ENCODE assay signal across 29 mouse cellular contexts in genomic region chr3:101401501-101401900, GRCm38 (mm10). TPM values are rescaled to one million over a fixed set of nuclear protein-coding genes. Genes with fewer than 3 reads are reported as not detected.
DNase-seq lines count a peak whose midpoint lies in the region; ATAC-seq lines count a peak whose summit lies in the region.
"Had no signal": no experiment of that assay in that cellular context is flagged by ENCODE, and none has a peak within 500 bp of the region (broad histone marks: within the 10 kb centered on the region; RNA-seq: fewer than 3 reads in every experiment).

No protein-coding gene starts in this region.

- no peaks in the 10 kb centered on the region for H3K9me3 ChIP-seq in heart, embryonic 10.5 days
- no peaks in the 10 kb centered on the region for H3K9me3 ChIP-seq in limb, embryonic 10.5 days (replicated peaks)
- H3K9me3 ChIP-seq in limb, embryonic 13.5 days: no peaks in the 10 kb centered on the region
- H3K9me3 ChIP-seq in forebrain, embryonic 10.5 days: no peaks in the 10 kb centered on the region
- H3K9me3 ChIP-seq: G1E; heart, embryonic 12.5 days; heart, embryonic 15.5 days had no signal

- no peak for DNase-seq in heart, embryonic 10.5 days (ENCODE audit: low spot score)
- no peak for DNase-seq in heart, postnatal 4 days
- DNase-seq in kidney, postnatal 14 days: peak; percentile 59
- no peak for DNase-seq in kidney, adult 18-20 months
- no peak for DNase-seq in limb, embryonic 10.5 days (ENCODE audit: low spot score)
- DNase-seq in forebrain, embryonic 10.5 days (ENCODE audit: extremely low spot score, low spot score): no peak
- no peak for DNase-seq in layer of hippocampus, adult 9-11 months
- DNase-seq: adrenal gland, adult 8-10 months; B cell, adult 2 months; cerebellum, adult 11 months; cerebellum, adult 8-10 months; cerebellum, postnatal 10 days; cerebellum, postnatal 36 days; forebrain, postnatal 0 days; gastrocnemius, adult 2 months; gastrocnemius, postnatal 14 days; heart, adult 11 months; heart, postnatal 10 days; heart, postnatal 36 days had no signal

- no peak overlapping the region for H3K4me3 ChIP-seq in heart, embryonic 10.5 days
- 0 out of 2 replicates have a peak overlapping the region, but pooled peaks have one; percentile 13 for H3K4me3 ChIP-seq in limb, embryonic 10.5 days
- H3K4me3 ChIP-seq in limb, embryonic 13.5 days: no peak overlapping the region
- H3K4me3 ChIP-seq in forebrain, embryonic 10.5 days: no peak overlapping the region
- H3K4me3 ChIP-seq: gastrocnemius, adult 2 months; heart, embryonic 12.5 days; heart, embryonic 15.5 days had no signal

- H3K27me3 ChIP-seq in heart, embryonic 10.5 days (ENCODE audit: insufficient read depth, poor library complexity, severe bottlenecking): no peaks in the 10 kb centered on the region
- H3K27me3 ChIP-seq in limb, embryonic 10.5 days (ENCODE audit: low read depth, poor library complexity, severe bottlenecking): no peaks in the 10 kb centered on the region
- H3K27me3 ChIP-seq in limb, embryonic 13.5 days: no peaks in the 10 kb centered on the region
- H3K27me3 ChIP-seq in forebrain, embryonic 10.5 days (ENCODE audit: poor library complexity, severe bottlenecking): no peaks in the 10 kb centered on the region
- H3K27me3 ChIP-seq: CH12.LX; heart, embryonic 12.5 days; heart, embryonic 15.5 days; Patski had no signal

- no peak for ATAC-seq in limb, embryonic 13.5 days (ENCODE audit: low FRiP score, low read depth)
- ATAC-seq: forebrain, embryonic 14.5 days; forebrain, postnatal 0 days; hindbrain, postnatal 0 days; inflammation-experienced regulatory T-cells, adult 6 months; Patski had no signal

- H3K27ac ChIP-seq in heart, embryonic 10.5 days: 0 out of 2 replicates have a peak overlapping the region, but pooled peaks have one; percentile 39
- peak overlapping the region; percentile 69 for H3K27ac ChIP-seq in limb, embryonic 10.5 days
- peak overlapping the region; percentile 28; the same call in 1 of the 2 replicates for H3K27ac ChIP-seq in limb, embryonic 13.5 days
- no peak overlapping the region for H3K27ac ChIP-seq in forebrain, embryonic 10.5 days
- H3K27ac ChIP-seq: gastrocnemius, adult 2 months; heart, embryonic 15.5 days; hindbrain, embryonic 14.5 days; hindbrain, postnatal 0 days had no signal

- H3K4me2 ChIP-seq in limb, embryonic 13.5 days (replicated peaks): no peak overlapping the region
- H3K4me2 ChIP-seq: heart, embryonic 12.5 days; heart, embryonic 15.5 days; hindbrain, embryonic 14.5 days had no signal

- H3K9ac ChIP-seq in limb, embryonic 13.5 days: no peak overlapping the region
- H3K9ac ChIP-seq: forebrain, postnatal 0 days; heart, embryonic 12.5 days; heart, embryonic 15.5 days; hindbrain, embryonic 14.5 days had no signal

- H3K36me3 ChIP-seq in heart, embryonic 10.5 days: no peaks in the 10 kb centered on the region
- H3K36me3 ChIP-seq in limb, embryonic 10.5 days: peaks cover 6% of the 10 kb centered on the region
- peaks cover 4% of the 10 kb centered on the region; the same call in 1 of the 2 replicates for H3K36me3 ChIP-seq in limb, embryonic 13.5 days
- H3K36me3 ChIP-seq in forebrain, embryonic 10.5 days (replicated peaks): no peaks in the 10 kb centered on the region
- H3K36me3 ChIP-seq: heart, embryonic 12.5 days; heart, embryonic 15.5 days had no signal

- H3K4me1 ChIP-seq in heart, embryonic 10.5 days: peaks cover 98% of the 10 kb centered on the region
- H3K4me1 ChIP-seq in limb, embryonic 10.5 days: peaks cover 100% of the 10 kb centered on the region
- peaks cover 100% of the 10 kb centered on the region for H3K4me1 ChIP-seq in limb, embryonic 13.5 days
- peaks cover 82% of the 10 kb centered on the region for H3K4me1 ChIP-seq in forebrain, embryonic 10.5 days

- 35% methylated on average over 5 of the region's 5 CpGs for WGBS in heart, embryonic 10.5 days
- 11% methylated on average over 5 of the region's 5 CpGs for WGBS in limb, embryonic 10.5 days
- WGBS in limb, embryonic 13.5 days: 10% methylated on average over 5 of the region's 5 CpGs
- WGBS in forebrain, embryonic 10.5 days: 73% methylated on average over 5 of the region's 5 CpGs

RNA-seq across cellular contexts. Expression of gene Igsf3, which starts 24.6 kb away (rescaled TPM):
- 41.9 and 45.9 TPM in 2 replicates for polyA plus RNA-seq in heart, embryonic 10.5 days (2016; fragmentation: Nextera tagmentation; extraction: Ambion mirVana)
- 10 to 100 TPM; 26.9 to 29.8 TPM for total RNA-seq in heart, postnatal 4 days (2021)
- polyA plus RNA-seq in limb, embryonic 10.5 days (2016; fragmentation: Nextera tagmentation; extraction: Ambion mirVana): 59.9 and 84.9 TPM in 2 replicates
- 93.6 and 96.5 TPM in 2 replicates for polyA plus RNA-seq in limb, embryonic 13.5 days (2015; fragmentation: Nextera tagmentation; extraction: Ambion mirVana)
- polyA plus RNA-seq in forebrain, embryonic 10.5 days (2016; fragmentation: Nextera tagmentation; extraction: Ambion mirVana): 24.3 and 25.4 TPM in 2 replicates
